Mouse (Mus musculus) heart, adult 2 months (tissue): ENCODE results near the gene Sh3rf1.

Source experiments
- CTCF ChIP-seq: fragments of 200-600 bp; IDR thresholded peaks from 2 replicates; pipeline ENCODE4 v1.8.1; 2022; ENCODE audit warnings: antibody characterized with exemption, mild to moderate bottlenecking, moderate library complexity
- EP300 ChIP-seq: fragments of 200-500 bp; IDR thresholded peaks from 2 replicates; pipeline ENCODE4 v1.6.1; 2011; ENCODE audit warnings: low read depth, low read length, control low read depth; ENCODE audit not compliant: insufficient read depth
- POLR2A ChIP-seq: fragments of 200-500 bp; IDR thresholded peaks from 2 replicates; pipeline ENCODE4 v1.6.1; 2011; ENCODE audit warnings: mild to moderate bottlenecking, low read depth, low read length, control low read depth; ENCODE audit not compliant: insufficient read depth

DNA sequence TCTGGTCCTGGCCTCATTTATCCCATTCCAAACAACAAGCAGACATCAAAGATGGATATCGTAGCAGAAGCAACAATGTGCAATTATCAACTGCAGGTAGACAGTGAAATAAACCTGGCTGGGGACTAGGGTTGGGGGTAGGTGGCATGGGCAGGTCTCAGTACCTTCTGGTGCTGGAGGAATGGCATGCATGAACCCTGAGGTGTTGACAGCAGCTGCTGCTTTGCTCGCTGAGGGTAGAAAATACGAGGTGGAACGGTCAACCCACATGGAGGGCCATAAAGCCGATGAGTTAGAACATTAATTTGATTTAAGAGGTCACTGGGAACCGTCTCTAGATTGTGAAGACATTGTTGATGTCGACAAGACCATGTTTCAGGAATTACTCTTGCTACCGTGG is 98.8 kb downstream of the Sh3rf1 start:
- TF ChIP-seq CTCF: no peak
- no peak for TF ChIP-seq POLR2A
- no peak for TF ChIP-seq EP300
